Mouse (Mus musculus) adrenal gland, adult 2 months (tissue): ENCODE results near the gene Strn. TPM values are rescaled to one million over a fixed set of nuclear protein-coding genes. Genes with fewer than 3 reads are reported as not detected.

Source experiments
- DNase-seq: peaks from one replicate; pipeline ENCODE4 v3.0.0; 2021
- long read RNA-seq: library from polyadenylated mRNA; stranded (forward); transcript quantifications from one replicate; pipeline ENCODE4 v2.0.0, GENCODE M21; 2021
- polyA plus RNA-seq: library from polyadenylated mRNA; depleted of rRNA; stranded (reverse); fragments of >200 nt; gene quantifications from 2 replicates; pipeline ENCODE4 v1.2.3, GENCODE M21; 2012; rRNA removed
- total RNA-seq, 2 experiments: library from RNA; stranded (reverse); gene quantifications; 2 replicates each; pipeline ENCODE4 v1.2.3; 2021

The Strn gene
- 10 to 100 TPM; 19.8 to 23.5 TPM for total RNA-seq
- 3.1 and 3.6 TPM in 2 replicates for polyA plus RNA-seq
- long read RNA-seq, full-length matches to known transcripts = 2 of 4 reads
- long read RNA-seq, partial matches to known transcripts = 0 of 4 reads
- long read RNA-seq, other reads (novel, unspliced or antisense) = 2 of 4 reads

GRCm38 (mm10) chr17:78737096-78737495, at the start of gene Strn:
Gene Strn, minus strand, starts transcription at chr17:78737196.
- no peak for DNase-seq

GRCm38 (mm10) chr17:78778765-78779164, 41.8 kb upstream of the Strn start:
- DNase-seq = no peak

- DNase-seq = no peak
These were observed 35.3 kb upstream of the Strn start for GRCm38 (mm10) chr17:78772317-78772716.

GRCm38 (mm10) chr17:78770932-78771331, 33.9 kb upstream of the Strn start:
- no peak for DNase-seq

GRCm38 (mm10) chr17:78769341-78769740, 32.3 kb upstream of the Strn start:
- DNase-seq = no peak

GRCm38 (mm10) chr17:78768937-78769336, 31.9 kb upstream of the Strn start:
- no peak for DNase-seq

- no peak for DNase-seq
These were observed 30.6 kb upstream of the Strn start for GRCm38 (mm10) chr17:78767546-78767945.

GRCm38 (mm10) chr17:78766084-78766483, 29.1 kb upstream of the Strn start:
- DNase-seq = no peak

- DNase-seq = no peak
These were observed 26.3 kb upstream of the Strn start for GRCm38 (mm10) chr17:78763272-78763671.

GRCm38 (mm10) chr17:78752938-78753655, 16.1 kb upstream of the Strn start:
- no peak for DNase-seq

GRCm38 (mm10) chr17:78752064-78752463, 15.1 kb upstream of the Strn start:
- DNase-seq = no peak

- DNase-seq = no peak
These were observed 11.4 kb upstream of the Strn start for GRCm38 (mm10) chr17:78748440-78748839.

GRCm38 (mm10) chr17:78738416-78738815, 1.4 kb upstream of the Strn start:
- no peak for DNase-seq

GRCm38 (mm10) chr17:78737771-78738170, 775 bp upstream of the Strn start:
- DNase-seq = no peak

- DNase-seq = peak; percentile 100
These were observed 465 bp downstream of the Strn start for GRCm38 (mm10) chr17:78736473-78736988.

GRCm38 (mm10) chr17:78735731-78736472, 1.1 kb downstream of the Strn start:
- peak; percentile 54 for DNase-seq

- peak; percentile 33 for DNase-seq
These were observed 2.2 kb downstream of the Strn start for GRCm38 (mm10) chr17:78734806-78735205.

- no peak for DNase-seq
These were observed 4.9 kb downstream of the Strn start for GRCm38 (mm10) chr17:78732056-78732455.

- DNase-seq = no peak
These were observed 10.1 kb downstream of the Strn start for GRCm38 (mm10) chr17:78726746-78727449.

GRCm38 (mm10) chr17:78724461-78725055, 12.4 kb downstream of the Strn start:
- no peak for DNase-seq

- no peak for DNase-seq
These were observed 15.3 kb downstream of the Strn start for GRCm38 (mm10) chr17:78721690-78722089.

GRCm38 (mm10) chr17:78719086-78719485, 17.9 kb downstream of the Strn start:
- no peak for DNase-seq
